Mouse (Mus musculus) kidney, embryonic 14.5 days (tissue): ENCODE results near the gene Egf. TPM values are rescaled to one million over a fixed set of nuclear protein-coding genes. Genes with fewer than 3 reads are reported as not detected.

Experiments
- ATAC-seq: fragments of 200-750 bp; cut with Nextera tagmentation; 2 replicates; pipeline ENCODE4 v1.8.0; 2017; ENCODE audit warnings: moderate number of reproducible peaks, mild to moderate bottlenecking, moderate TSS enrichment, moderate library complexity; ENCODE audit not compliant: low FRiP score, low TSS enrichment
- H3K27ac ChIP-seq: fragments of 300-500 bp; sonication (generic); 2 replicates; pipeline ENCODE4 v1.5.1; 2014; ENCODE audit warnings: low read depth, mild to moderate bottlenecking, low read length, moderate library complexity, mixed read lengths
- H3K27me3 ChIP-seq: fragments of 300-500 bp; sonication (generic); 2 replicates; pipeline ENCODE4 v1.6.1; 2014; ENCODE audit warnings: mild to moderate bottlenecking, low read length; ENCODE audit not compliant: control insufficient read depth, insufficient read depth
- H3K36me3 ChIP-seq: fragments of 300-500 bp; sonication (generic); 2 replicates; pipeline ENCODE4 v1.6.1; 2014; ENCODE audit warnings: low read length, mixed read lengths; ENCODE audit not compliant: control insufficient read depth, insufficient read depth
- H3K4me1 ChIP-seq: fragments of 300-500 bp; sonication (generic); 2 replicates; pipeline ENCODE4 v1.6.1; 2014; ENCODE audit warnings: low read length, mixed read lengths; ENCODE audit not compliant: control insufficient read depth, insufficient read depth
- H3K4me2 ChIP-seq: fragments of 300-500 bp; sonication (generic); replicated peaks from 2 replicates; pipeline ENCODE4 v1.6.1; 2014; ENCODE audit warnings: low read depth, mild to moderate bottlenecking, low read length
- H3K4me3 ChIP-seq: fragments of 300-500 bp; sonication (generic); 2 replicates; pipeline ENCODE4 v1.5.1; 2014; ENCODE audit warnings: mild to moderate bottlenecking, low read length
- H3K9ac ChIP-seq: fragments of 300-500 bp; sonication (generic); 2 replicates; pipeline ENCODE4 v1.6.1; 2014; ENCODE audit warnings: low read depth, mild to moderate bottlenecking, low read length, moderate library complexity
- H3K9me3 ChIP-seq: fragments of 300-500 bp; sonication (generic); 2 replicates; pipeline ENCODE4 v1.6.1; 2016; ENCODE audit warnings: low read length; ENCODE audit not compliant: control insufficient read depth
- WGBS: fragments of 180-500 bp; shearing (Covaris S2); extraction: QIAGEN DNeasy Blood & Tissue Kit; methylation state at CpG from one replicate; pipeline ENCODE4 v1.1.7; 2014; 5-methylcytosine and 5-hydroxymethylcytosine counted together
- polyA plus RNA-seq: library from polyadenylated mRNA; unstranded; fragments of >200 nt; fragmentation: Nextera tagmentation; extraction: Ambion mirVana; gene quantifications from 2 replicates; pipeline ENCODE4 v1.2.1, GENCODE M21; 2014

Gene Egf
- polyA plus RNA-seq, 1 experiment from 2014 or later, result 1.8 TPM

DNA sequence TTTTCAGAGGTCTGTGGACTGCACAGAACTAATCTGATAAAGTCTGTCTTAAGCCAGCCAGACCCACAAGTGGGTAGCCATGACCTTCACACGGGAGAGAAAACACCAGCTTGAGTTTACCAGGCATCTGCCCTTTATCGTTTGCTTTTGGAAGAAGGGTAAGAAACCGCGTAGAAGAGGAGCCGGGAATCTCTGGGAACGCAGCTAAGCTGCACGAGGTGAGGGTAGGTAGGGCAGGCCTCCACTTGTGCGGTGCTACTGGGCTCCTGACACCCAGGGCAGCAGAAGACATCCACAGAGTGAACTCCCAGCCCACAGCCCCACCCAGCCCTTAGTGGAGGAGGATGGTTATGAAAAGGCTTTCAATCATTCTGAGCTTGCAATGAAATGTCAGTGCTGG lies 59.2 kb downstream of the Egf start:
- Histone ChIP-seq H3K36me3 (no peaks in the 10 kb centered on the region), H3K9me3 (no peaks in the 10 kb centered on the region), H3K9ac (no peak overlapping the region), H3K4me2 (no peak overlapping the region), H3K4me3 (no peak overlapping the region), H3K27ac (no peak overlapping the region), H3K4me1 (no peaks in the 10 kb centered on the region), H3K27me3 (no peaks in the 10 kb centered on the region)
- 89% methylated on average over 8 of the region's 8 CpGs for WGBS
- ATAC-seq, result no peak

DNA sequence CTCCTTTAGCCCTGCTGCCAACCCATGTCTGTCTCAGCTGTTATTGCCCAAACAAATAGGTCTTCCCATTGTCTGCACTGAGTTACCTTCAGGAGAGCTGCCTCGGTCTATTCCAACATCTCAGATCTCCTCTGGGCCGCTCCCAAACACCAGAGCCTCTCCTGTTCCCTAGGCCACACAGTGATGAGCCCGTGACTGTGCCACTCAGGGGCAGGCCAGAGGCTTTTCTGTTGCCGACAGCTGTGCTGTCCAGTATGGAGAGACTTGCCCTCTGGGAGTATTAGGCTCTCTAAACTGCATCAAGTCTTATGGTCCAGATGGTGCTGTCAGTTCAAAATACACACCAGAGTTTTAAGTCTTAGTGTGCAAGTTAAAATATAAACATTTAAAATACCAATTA lies 61.5 kb downstream of the Egf start:
- ATAC-seq, result no peak
- no peaks in the 10 kb centered on the region for H3K9me3 ChIP-seq
- H3K36me3 ChIP-seq, result no peaks in the 10 kb centered on the region; the same call in 1 of the 2 replicates
- no peak overlapping the region for H3K27ac ChIP-seq
- WGBS, result 78% methylated on average over 4 of the region's 4 CpGs
- no peak overlapping the region for H3K9ac ChIP-seq
- H3K4me3 ChIP-seq, result no peak overlapping the region
- H3K4me2 ChIP-seq, result no peak overlapping the region
- H3K4me1 ChIP-seq, result no peaks in the 10 kb centered on the region
- no peaks in the 10 kb centered on the region for H3K27me3 ChIP-seq

DNA sequence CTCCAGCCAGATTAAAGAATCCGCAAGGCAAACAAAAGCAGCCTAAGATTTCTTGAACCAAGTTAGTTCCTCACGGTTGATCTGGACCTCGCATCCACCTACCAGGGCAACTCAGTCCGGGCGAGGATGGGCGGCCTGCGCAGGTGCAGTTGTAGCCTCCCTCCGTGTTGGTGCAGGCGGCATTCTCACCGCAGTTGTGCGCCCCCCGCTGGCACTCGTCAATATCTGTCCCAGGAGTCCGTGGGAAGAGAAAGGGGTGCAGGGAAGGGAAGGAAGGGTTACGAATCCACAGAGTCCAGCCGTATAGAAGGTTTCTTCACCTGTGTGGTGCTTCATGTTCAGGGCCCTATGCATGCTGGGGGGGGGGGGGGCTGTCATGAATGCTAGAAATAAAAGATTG lies 62.3 kb downstream of the Egf start:
- 65% methylated on average over 16 of the region's 16 CpGs for WGBS
- H3K9me3 ChIP-seq, result no peaks in the 10 kb centered on the region
- no peak for ATAC-seq

DNA sequence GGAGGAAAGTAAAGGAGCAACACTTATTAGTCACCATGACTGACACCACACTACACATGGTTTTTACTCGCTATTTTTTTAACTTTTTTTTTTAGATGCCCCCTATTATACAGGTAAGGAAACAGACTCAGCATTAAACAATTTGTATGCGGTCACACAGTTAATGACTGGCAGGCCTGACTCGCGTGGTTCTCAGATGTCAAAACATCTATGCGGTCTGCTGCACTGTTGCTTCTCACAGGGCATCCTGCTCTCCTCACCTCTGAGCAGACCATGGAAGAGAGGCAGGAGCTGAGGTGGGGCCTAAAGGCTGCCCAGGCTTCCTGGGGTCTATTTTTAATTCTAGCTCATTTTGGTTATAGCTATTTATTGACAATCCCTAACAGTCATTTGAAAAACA lies 67.7 kb downstream of the Egf start:
- no peaks in the 10 kb centered on the region for H3K27me3 ChIP-seq
- H3K36me3 ChIP-seq, result no peaks in the 10 kb centered on the region; the same call in 1 of the 2 replicates
- H3K4me3 ChIP-seq, result no peak overlapping the region
- no peak overlapping the region for H3K27ac ChIP-seq
- no peak overlapping the region for H3K4me2 ChIP-seq
- no peak overlapping the region for H3K9ac ChIP-seq
- no peaks in the 10 kb centered on the region for H3K4me1 ChIP-seq
- H3K9me3 ChIP-seq, result no peaks in the 10 kb centered on the region
- WGBS, result 32% methylated on average over 5 of the region's 5 CpGs
- ATAC-seq, result peak; percentile 45; the same call in 1 of the 2 replicates

More for the DNA sequence above, 62.3 kb downstream of the Egf start:
- Histone ChIP-seq H3K36me3 (no peaks in the 10 kb centered on the region; the same call in 1 of the 2 replicates), H3K27ac (no peak overlapping the region), H3K27me3 (no peaks in the 10 kb centered on the region), H3K9ac (no peak overlapping the region), H3K4me1 (no peaks in the 10 kb centered on the region), H3K4me3 (no peak overlapping the region), H3K4me2 (no peak overlapping the region)

DNA sequence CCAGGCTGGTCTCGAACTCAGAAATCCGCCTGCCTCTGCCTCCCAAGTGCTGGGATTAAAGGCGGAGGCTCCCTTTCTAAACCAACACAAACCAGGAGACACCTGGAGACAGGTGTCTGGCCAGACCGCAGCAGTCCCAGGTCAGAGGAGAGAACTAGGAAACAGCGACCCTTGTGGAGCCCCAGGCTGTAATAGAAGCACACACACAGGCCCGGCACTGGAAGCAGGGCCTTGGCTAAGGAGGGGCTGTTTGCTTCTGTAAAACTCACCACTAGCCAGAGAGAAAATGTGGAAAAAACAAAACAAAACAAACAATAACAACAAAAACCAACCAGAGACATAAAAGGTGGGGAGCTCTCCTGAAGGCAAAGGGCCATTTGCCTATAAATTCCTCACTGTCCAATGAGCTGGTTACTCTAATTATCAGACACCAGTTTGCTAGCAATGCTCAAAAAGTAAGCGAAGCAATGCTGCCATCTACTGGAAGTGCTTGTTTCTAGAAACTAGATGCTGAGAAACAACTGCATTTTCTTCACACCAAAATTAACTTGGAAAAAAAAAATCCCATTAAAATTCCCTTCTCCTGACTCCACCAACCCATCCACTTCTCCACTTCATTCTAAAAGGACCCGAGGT lies 68.3 kb downstream of the Egf start:
- H3K36me3 ChIP-seq, result no peaks in the 10 kb centered on the region; the same call in 1 of the 2 replicates
- H3K4me1 ChIP-seq, result no peaks in the 10 kb centered on the region
- no peak overlapping the region for H3K9ac ChIP-seq
- ATAC-seq, result peak; percentile 79
- H3K9me3 ChIP-seq, result no peaks in the 10 kb centered on the region
- 45% methylated on average over 8 of the region's 8 CpGs for WGBS
- H3K27me3 ChIP-seq, result no peaks in the 10 kb centered on the region
- H3K4me3 ChIP-seq, result no peak overlapping the region
- no peak overlapping the region for H3K27ac ChIP-seq
- H3K4me2 ChIP-seq, result no peak overlapping the region

DNA sequence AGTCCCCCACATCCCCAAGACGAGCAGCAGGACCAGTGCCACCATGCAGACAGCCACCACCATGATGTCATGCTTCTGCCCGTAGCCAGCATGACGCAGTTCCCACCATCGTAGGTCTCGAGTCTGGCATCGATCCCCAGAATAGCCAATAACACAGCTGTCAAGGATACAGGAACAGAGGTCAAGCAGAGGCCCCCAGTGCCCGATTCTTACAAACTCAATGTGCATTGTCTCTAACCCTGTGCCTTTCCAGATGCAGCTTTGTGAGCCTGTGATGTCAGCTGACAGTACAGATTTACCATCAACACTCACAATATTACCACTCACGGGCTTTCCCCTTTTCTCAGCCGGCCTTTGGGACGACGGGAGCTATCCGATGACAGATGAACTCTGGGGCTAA lies 68.9 kb downstream of the Egf start:
- WGBS, result 83% methylated on average over 12 of the region's 12 CpGs
- H3K9ac ChIP-seq, result no peak overlapping the region

DNA sequence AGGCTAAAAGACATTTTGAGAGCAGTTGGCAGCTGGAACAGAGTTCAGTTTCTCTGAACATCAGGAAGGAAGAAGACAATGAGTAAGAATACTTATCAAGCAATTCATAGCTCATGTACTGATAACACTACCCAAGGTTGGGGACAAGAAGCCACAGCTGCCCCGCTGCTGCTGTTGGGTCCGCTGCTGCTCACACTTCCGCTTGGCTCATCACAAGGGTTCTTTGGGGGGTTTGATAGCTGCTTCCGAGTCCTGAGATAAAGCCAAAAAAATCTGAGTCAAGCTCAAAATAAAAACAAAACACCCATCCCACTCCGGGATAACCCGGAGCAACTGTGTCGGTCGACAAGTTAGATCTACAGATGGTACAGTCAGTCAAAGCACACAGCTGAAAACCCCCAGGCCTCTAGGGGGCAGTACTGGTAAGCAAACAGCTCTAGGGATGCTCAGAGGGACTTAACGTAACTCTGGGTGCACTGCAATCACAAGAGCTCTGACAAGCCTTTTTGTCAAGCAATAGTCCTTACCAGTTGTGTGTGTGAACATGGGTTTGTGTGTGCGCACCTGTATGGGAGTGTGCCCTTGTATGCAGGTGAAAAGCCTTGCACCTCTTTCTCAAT lies 71.9 kb downstream of the Egf start:
- no peaks in the 10 kb centered on the region for H3K36me3 ChIP-seq
- ATAC-seq, result no peak
- H3K27ac ChIP-seq, result no peak overlapping the region
- no peak overlapping the region for H3K9ac ChIP-seq
- no peak overlapping the region for H3K4me3 ChIP-seq
- no peak overlapping the region for H3K4me2 ChIP-seq
- no peaks in the 10 kb centered on the region for H3K4me1 ChIP-seq
- WGBS, result 89% methylated on average over 10 of the region's 10 CpGs
- no peaks in the 10 kb centered on the region for H3K9me3 ChIP-seq
- no peaks in the 10 kb centered on the region for H3K27me3 ChIP-seq

More for the DNA sequence above, 68.9 kb downstream of the Egf start:
- Histone ChIP-seq H3K9me3 (no peaks in the 10 kb centered on the region), H3K4me3 (no peak overlapping the region), H3K4me2 (no peak overlapping the region), H3K36me3 (no peaks in the 10 kb centered on the region; the same call in 1 of the 2 replicates), H3K27ac (no peak overlapping the region), H3K27me3 (no peaks in the 10 kb centered on the region), H3K4me1 (no peaks in the 10 kb centered on the region)
- ATAC-seq, result no peak

DNA sequence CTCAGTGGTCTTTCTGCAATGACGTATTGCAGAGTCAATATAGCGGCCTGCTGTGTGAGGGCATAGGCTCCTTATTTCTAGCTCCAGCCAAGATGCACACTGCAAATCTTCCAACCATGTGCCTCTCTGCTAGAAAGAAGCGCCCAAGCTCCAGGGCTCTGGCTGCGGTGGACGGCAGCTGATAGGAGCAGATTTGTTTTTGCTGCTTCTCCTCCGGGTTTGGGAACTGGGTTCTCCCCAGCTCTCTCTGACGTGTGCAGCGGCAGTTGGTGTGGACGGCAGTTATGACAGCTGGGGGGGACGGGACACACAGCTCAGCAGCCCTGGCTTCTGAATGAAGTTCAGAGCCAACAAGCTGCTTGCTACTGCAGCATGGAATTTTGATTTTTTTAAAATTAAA lies 72.7 kb downstream of the Egf start:
- H3K27me3 ChIP-seq, result no peaks in the 10 kb centered on the region
- ATAC-seq, result no peak
- no peak overlapping the region for H3K9ac ChIP-seq
- H3K4me2 ChIP-seq, result no peak overlapping the region
- no peak overlapping the region for H3K4me3 ChIP-seq
- H3K4me1 ChIP-seq, result no peaks in the 10 kb centered on the region
- WGBS, result 69% methylated on average over 10 of the region's 10 CpGs
- no peaks in the 10 kb centered on the region; the same call in 1 of the 2 replicates for H3K36me3 ChIP-seq
- H3K27ac ChIP-seq, result no peak overlapping the region
- no peaks in the 10 kb centered on the region for H3K9me3 ChIP-seq

DNA sequence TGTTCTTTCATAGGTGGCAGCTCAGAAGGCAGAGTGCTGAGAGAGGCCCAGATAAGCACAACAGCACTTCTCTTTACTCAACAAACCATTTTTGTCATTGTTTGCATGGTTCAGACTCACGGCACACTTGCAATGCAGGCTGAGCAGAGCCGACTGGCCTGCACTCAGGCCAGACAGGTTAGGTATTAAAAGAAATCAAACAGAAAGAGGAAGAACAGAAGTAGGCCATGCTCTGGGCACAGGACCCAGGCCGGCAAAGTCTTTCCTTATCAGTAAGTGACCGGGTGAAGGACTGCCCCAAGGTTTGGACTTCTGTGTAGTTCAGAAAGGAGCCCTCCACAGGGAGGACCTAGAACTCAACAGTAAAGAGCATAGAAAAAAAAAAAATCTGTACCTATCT lies 73.3 kb downstream of the Egf start:
- H3K36me3 ChIP-seq, result no peaks in the 10 kb centered on the region; the same call in 1 of the 2 replicates
- H3K4me1 ChIP-seq, result no peaks in the 10 kb centered on the region
- H3K9me3 ChIP-seq, result no peaks in the 10 kb centered on the region
- H3K4me3 ChIP-seq, result no peak overlapping the region
- 81% methylated on average over 4 of the region's 4 CpGs for WGBS
- H3K27ac ChIP-seq, result no peak overlapping the region
- H3K27me3 ChIP-seq, result no peaks in the 10 kb centered on the region
- no peak overlapping the region for H3K9ac ChIP-seq
- no peak overlapping the region for H3K4me2 ChIP-seq
- ATAC-seq, result no peak
